Mouse (Mus musculus): ENCODE data around the gene Atp2b1. TPM values are rescaled to one million over a fixed set of nuclear protein-coding genes. Genes with fewer than 3 reads are reported as not detected.
A peak's percentile ranks its signal among the peaks of the same experiment; 100 is the strongest.

Atp2b1 gene
- total RNA-seq (2021), result 10 to 100 TPM; 71.4 to 77.9 TPM
- long read RNA-seq, experiment 1, partial matches to known transcripts, result 6 of 17 reads
- long read RNA-seq, experiment 1, other reads (novel, unspliced or antisense), result 10 of 17 reads
- long read RNA-seq, experiment 2, full-length matches to known transcripts, result 4 of 21 reads
- long read RNA-seq, experiment 2, partial matches to known transcripts, result 6 of 21 reads
- long read RNA-seq, experiment 2, other reads (novel, unspliced or antisense), result 11 of 21 reads

DNA sequence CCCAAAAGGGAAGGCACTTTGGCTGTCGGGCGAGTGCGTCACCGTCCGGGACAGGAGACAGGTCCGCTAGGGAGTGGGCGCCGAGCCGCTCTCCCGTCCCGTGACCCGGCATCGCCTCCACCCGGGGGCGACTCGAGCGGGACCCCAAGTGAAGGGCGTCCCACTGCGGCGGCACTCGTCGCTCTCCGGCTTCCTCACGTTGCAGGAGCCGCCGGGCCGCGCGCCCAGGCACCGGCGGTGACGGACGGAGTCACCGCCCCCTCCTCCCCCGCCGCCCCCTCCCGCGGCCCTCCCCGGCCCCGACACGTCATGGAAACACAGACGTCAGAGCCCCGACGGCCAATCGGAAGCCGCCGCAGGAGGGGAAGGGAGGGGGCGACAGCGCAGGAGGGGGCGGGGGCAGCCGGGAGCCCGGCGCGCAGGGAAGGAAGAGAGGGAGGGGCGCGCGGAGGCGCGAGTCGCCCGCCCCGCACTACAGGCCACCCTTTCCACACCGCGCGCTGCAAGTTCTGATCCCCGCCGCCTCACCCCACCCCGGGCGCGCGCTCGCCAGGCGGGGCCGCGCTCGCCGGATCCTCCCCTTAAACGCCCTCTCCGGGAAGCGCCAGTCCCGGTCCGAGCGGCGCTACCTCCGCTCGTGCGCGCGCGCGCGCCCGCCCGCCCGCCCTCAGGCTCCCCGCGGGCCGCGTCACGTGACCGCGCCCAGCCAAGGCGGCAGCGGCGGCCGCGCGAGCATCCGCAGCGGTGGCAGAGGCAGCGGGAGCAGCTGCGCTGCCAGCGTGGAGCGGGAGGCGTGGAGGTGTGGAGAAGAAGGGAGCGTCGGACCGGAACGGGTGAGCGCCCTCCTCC, at the start of gene Atp2b1:
Gene Atp2b1, plus strand, starts transcription at position 446 of the 849 bp plus-strand sequence.
- intact Hi-C loops (cut with DNase I), result loop anchor here (5.0 kb wide), 2 partner anchors 132 to 422 kb away; no protein-coding TSS in a partner anchor
- peak; percentile 97 for DNase-seq

DNA sequence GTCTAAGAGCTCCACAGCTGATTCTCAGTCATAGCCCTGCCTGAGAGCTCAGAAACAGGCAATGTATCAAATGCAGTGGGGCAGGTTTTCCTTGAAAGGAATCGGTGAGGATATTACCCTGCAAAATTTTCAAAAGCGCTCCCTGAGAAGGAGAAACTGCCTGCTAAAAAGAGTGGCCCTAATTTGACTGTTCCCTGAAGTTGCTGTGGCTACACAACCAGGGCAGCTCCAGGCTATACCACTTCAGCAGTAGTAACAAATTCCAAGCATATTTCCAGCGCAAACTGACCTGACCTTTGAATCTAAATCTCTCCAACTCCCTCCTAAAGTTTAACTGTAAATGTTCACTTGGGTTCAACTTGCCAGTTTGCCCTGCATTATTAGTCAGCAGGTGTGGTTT, 49.4 kb upstream of the Atp2b1 start:
- no peak for DNase-seq
- intact Hi-C loops (cut with DNase I), result no loop called here

DNA sequence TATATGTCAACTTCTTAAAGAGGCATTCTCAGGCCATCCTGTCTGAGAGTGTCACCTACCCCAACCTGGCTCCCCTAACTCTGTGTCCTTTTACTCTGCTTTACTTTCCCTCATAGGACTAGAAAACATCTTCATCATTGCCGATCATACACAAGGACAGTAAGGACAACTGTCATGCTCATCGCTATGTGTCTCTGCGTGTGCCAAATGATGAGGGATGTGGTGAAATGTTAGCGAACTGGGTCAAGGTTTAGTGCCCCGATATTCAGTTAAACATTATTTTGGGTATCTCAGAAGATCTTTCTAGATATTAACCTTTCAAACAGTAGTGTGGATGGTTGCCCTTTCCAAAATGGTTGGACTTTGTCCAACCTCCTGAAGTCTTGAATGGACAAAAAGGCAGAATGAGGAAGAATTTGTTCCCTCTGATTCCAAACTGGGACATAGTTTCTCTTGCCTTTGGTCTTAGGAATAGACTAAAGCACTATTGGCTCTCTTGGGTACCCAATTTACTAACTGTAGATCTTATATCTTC, 47.3 kb upstream of the Atp2b1 start:
- no peak for DNase-seq

DNA sequence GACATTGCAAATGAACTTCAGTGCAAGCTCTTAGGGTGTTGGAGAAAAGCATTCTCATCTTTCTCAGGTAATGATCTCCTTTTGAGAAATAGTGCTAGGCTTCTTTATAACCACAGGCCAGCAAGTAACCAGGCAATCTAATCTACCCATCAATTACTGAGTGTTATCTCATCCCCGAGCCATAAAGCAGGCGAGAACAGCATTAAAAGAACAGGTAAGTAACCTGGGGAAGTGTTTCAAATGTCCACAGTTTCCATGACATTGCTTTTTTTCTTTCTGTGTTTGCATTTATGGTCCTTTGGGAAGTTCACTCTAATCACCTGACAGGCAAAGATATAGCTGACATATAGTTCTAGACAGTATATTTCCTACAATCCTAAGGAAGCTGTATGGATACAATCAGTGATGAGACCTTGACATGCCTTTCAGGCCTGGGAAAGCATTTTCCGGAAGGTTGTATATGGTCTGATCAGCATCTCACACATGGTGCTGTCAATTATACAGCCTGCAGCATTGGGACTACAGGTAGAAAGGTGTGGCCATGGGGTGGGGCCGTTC, 45.8 kb upstream of the Atp2b1 start:
- DNase-seq, result no peak
- intact Hi-C loops (cut with DNase I), result no loop called here

More for the DNA sequence above, 47.3 kb upstream of the Atp2b1 start:
- intact Hi-C loops (cut with DNase I), result no loop called here

DNA sequence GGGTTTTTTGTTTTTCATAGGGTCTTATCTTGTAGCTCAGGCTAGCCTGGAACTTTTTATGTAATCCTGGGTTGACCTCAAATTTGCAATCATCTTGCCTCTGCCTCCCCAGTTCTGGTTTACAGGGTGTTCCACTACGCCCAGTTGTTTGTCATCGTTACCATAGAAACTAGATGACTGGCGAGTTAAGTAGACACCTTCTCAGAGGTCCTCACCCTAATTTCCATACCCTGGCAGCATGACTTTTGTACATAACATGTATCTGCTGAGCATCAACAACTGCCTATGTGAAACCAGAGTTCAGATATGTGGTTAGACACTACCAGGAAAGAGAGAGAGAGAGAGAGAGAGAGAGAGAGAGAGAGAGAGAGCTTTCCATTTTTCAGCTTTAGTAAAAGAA, 36.4 kb upstream of the Atp2b1 start:
- intact Hi-C loops (cut with DNase I), result no loop called here
- no peak for DNase-seq

DNA sequence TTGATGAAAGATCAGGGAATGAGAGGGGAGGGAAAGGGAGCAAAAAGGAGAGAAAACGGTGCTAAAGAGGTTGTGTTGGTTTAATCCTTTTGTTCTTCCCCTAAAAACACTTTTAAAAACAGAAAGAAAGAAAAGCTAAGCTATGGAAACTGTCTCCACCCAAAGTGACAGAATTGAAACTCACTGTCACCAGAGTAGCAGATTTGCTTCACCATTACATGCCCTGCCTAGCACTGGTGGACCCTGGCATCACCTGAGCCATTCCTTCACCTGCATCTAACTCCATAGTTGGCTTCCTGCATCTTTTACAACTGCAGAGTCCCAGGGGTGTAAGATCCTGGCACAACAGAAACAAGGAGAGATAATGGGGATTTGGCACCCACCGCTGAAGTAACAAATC, 35.6 kb upstream of the Atp2b1 start:
- intact Hi-C loops (cut with DNase I), result no loop called here
- DNase-seq, result no peak

DNA sequence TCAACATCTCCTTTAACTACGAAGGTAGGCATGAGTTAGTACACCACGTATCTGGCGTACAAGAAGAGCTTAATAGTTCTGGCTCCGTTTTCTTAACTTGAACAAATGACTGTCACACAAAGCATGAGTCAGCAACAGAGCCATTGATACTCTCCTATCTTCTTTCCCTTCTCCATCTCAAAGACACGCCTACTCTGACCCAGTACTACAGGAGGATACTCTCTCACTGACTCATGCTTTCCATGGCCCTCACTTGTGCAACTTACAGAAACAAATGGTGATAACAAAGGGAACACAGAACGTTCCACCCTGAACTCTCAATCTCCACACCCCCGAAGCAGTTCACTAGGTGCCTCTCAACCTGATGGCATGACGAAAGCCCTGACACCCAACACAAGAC, 34.1 kb upstream of the Atp2b1 start:
- intact Hi-C loops (cut with DNase I), result no loop called here
- no peak for DNase-seq

DNA sequence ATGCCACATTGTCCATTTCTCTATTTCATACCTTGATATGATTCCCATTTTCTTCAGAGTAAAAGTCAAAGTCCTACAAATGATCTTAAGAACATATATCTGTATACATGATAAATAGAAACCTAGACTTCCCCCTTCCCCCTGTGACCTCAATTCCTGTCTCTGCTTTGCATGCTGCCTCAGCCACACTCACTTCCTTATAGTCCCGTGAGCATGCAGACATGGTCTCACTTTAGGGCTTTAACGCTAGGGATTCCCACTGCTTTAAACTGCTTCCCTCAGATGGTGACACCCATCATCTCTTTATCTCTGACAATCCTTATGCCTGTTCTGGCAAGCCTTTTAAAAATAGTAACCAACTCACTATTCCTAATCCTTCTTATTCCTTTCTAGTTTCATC, 33.5 kb upstream of the Atp2b1 start:
- intact Hi-C loops (cut with DNase I), result no loop called here
- no peak for DNase-seq

DNA sequence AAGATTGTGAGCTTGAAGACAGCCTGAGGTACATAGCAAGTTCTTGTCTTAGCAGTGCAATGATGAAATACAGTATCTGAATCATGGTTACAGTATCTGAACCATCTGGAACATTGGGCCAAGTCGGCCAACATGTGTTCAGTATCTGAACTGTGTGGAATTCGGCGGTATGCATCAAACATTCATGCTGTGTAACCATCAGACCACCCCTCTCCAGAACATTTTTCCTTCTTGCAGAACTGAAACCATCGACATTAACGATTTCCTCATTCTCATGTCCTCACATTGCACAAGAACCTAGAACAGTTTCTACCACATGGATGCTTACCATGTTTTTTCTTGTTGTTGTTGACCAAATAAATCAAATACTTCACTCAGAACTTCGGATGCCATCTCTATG, 32.7 kb upstream of the Atp2b1 start:
- no peak for DNase-seq
- intact Hi-C loops (cut with DNase I), result no loop called here

DNA sequence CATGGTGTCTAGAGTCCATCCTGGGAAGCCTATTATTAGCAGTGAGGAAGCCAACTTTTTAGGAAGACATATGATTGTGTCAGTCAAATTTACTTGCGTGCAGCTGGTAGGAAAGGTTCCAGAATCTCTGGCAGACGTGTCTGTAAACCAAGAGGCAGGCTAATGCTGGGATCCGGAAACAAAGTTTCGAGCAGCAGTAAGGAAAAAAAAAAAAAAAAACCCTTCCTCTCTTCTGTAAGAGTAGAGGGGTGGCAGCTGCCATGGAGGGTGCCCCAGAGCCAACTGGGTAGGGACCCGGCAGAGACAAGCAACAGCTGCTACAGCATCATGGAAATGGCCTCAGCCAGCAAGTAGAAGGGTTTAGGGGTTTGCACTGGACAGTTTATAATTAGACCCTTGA, 31.6 kb upstream of the Atp2b1 start:
- no peak for DNase-seq
- intact Hi-C loops (cut with DNase I), result no loop called here

DNA sequence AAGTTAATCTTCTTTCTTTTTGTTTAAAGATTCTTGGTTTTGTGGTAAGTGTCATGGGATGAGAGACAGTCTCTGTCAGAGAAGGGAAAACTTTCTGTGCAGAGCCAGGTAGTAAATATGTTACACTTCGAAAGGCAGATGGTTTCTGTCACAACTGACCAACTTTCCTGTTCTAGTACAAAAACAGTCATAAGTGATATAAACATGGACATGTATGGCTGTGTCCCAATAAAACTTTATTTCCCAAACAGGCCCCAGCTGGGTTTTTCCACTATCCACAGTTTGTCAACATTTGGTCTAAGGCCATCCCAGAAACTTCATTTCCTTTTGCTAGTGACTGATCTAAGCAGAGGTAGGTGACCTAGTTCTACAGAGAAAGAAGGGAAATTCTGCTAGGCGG, 29.8 kb upstream of the Atp2b1 start:
- intact Hi-C loops (cut with DNase I), result no loop called here
- no peak for DNase-seq

DNA sequence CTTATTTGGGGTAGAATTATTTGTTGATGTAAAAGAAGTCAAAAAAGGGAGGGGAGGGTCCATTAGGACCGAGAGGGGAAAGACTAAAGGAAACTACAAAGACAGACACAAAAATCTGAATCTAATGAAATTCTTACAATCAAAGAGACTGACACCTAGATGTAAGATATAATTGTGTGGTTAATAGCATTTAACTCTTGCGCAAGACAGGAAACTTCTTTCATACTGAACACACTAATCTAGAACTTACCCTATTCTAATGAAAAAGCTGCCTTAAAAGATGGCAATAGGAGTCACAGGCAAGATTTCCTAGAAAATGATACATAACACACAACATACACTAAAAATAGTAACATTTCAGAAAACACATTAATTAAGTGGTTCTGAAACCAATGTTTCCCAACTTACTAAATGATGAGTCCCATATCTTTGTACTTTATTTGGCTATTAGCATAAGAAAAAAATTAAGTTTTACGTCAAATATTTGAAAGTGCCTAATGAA, 27.4 kb upstream of the Atp2b1 start:
- intact Hi-C loops (cut with DNase I), result no loop called here

DNA sequence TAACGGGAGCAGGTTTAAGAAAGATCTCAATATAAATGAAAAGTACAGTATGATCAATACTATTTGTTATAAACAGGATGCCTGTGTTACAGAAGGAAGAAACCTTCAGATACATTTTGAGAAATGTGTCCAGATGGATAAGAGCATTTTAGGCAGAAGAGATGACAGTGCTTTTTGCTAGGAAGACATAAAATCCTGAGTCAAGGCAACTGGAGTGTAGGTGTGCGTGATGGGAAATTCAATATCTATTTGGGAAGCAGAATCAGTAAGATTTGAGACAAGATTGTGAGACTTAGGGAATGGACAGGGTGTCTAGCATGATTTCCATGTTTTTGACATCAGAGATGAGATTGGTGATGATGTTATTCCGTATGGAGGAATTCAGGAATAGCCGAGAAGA, 22.8 kb upstream of the Atp2b1 start:
- intact Hi-C loops (cut with DNase I), result no loop called here

More for the DNA sequence above, 27.4 kb upstream of the Atp2b1 start:
- no peak for DNase-seq

DNA sequence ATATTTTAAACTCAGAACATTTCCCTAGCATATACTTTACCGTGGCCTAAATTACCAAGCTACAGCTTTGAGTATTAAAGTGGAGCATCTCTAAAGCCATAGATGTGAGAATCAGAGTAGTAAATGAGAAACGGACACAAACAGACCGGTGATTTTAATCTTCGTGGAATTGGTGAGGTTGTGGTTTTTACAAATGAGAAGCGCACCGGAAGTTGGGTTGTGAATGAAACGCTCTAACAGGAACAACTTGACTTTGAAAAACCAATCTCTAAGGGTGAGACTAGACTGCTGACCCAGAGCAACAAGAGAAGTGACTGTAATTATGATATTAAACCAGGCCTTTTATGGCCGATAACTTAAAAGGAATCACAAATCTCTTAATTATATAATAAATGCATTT, 16.7 kb upstream of the Atp2b1 start:
- intact Hi-C loops (cut with DNase I), result no loop called here
- no peak for DNase-seq

More for the DNA sequence above, 22.8 kb upstream of the Atp2b1 start:
- DNase-seq, result no peak

DNA sequence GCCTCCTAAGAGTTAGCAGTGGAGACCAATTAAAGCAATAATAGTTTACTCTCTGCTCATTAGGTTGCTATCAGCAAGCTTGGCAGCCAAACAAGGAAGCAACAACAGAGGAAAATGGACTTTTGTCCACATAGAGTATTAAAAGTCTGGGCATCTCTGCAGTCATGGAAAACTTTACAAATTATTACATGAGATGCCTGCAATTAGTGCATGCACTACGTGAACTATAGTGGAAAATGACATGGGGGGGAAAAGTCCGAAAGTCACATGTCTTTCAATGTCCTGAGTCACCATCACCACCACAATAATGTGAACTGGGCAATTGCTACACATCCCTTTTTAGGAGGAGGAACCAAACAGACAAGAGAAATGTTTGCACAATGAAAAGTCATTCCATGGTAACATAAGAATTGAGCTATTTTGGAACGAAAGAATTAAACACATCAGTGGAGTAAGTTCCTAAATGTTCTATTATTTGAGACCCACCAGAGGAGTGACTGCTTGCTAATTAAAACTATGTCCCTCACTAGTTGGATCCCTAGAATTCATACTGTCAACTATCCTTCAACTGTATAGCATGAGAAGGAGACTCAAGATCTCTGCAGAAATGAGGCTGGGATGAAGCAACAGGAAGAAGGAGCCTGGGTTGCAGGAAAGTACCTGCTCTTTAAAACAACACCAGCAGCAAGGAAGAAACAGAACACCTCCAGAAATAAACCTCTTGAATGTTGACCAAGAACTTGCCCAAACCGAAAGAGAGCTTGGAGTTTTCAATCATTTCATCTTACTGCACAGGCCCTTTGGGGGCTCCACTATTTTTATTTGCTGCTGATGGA, 16.1 kb upstream of the Atp2b1 start:
- DNase-seq, result no peak
- intact Hi-C loops (cut with DNase I), result no loop called here

DNA sequence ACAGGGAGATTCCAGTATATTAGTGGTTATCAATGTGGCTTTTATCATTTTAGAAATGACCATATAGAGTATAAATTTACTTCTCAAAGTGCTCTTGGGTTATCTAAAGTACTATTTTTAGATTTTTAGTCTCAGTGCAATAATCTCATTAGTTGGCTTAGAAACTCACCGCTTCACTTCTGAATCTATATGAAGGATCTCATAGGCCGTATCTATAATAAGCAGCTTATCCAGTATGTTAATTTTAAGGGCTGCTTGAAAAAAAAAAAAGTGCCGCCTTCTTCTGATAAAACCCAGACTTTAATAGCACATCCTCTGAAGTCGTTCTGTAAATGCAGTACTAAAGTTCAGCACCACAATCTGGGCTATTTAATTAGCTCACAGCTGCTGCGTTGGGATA, 12.7 kb upstream of the Atp2b1 start:
- DNase-seq, result no peak
- intact Hi-C loops (cut with DNase I), result no loop called here

DNA sequence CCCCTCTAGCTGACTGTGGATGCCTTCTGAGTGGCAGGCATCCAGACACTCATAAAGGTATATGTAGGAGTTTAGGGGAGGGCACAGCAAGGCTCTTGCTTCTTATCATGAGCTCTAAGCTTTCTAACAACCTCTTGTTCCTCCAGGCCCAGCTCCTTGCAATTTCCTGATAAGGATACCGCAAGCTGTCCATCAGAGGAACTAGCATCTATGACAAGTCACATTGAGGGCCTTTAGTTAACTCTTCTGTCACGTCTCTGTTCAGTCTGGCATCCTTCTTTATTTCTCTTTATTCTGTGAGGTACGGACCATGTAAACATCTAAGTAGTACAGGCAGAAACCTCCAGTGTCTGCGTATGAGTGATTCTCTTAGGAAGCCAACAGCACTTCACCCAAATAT, 8.2 kb upstream of the Atp2b1 start:
- intact Hi-C loops (cut with DNase I), result no loop called here
- no peak for DNase-seq

DNA sequence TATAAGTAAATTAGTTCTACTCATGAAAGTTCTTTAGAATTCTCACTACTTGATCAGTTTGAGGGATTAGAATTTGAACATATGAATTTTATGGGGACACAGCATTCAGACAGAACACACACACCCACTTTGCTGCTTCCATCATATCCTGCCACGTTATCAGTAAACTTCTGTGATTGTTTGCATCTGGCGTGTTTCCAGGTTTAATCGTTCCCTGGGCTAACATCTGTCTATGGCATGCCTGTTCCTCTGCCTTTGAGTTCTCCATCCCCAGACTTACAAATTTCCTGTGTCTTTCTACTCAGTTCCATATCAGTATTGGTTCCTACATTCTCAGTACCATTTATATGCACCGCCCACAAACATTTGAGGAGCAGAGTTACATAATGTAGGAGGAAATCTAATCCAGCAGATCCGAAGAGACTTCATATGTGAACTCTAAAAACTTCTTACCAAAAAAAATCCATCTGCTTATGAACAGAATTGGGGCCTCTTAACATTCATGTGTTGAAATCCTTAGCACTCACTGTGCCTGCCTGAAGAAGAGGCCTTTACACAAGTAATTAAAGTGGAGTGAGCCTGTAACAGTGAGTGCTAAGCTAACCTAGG, 7.2 kb upstream of the Atp2b1 start:
- no peak for DNase-seq
- intact Hi-C loops (cut with DNase I), result no loop called here

DNA sequence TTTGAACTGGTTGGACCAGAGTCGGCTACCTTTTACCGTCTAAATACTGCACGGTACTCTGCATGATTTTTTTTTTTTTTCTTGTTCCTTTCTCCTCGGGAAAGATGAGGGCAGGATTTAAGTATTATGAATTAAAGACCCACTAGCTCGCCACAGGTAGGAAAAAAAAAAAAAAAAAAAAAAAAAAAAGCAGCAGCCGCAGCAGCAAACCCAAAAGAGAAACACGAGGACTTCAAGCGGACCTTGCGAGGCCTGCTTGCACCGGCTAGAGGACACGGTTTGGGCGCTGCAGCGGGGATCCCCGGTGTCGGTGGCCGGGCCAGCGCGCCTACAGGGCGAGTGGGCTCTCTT, 621 bp upstream of the Atp2b1 start:
- no peak for DNase-seq
- intact Hi-C loops (cut with DNase I), result loop anchor here (5.0 kb wide), 2 partner anchors 131 to 421 kb away; no protein-coding TSS in a partner anchor

DNA sequence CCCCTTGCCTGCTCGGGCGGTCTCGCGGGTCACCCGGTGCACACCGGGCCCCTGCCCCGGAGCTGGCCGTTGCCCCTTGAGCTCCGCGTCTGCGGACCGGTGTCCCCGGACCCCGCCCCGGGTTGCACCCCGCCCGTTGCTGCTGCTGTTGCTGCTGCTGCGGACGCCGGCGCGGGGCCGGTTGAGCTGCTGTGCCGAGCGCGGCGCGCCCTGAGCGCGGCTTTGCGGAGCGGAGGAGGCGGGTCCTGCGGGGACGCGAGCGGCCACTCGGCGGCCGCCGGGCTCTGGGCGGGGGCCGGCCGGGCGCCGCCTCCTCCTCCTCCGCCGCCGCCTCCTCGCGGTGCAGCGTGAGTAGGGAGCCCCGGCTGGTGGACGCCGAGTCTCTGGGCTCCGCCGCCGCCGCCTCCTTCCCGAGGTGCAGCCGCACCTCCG, 620 bp downstream of the Atp2b1 start:
- intact Hi-C loops (cut with DNase I), result loop anchor here (5.0 kb wide), 5 partner anchors 62 to 423 kb away; no protein-coding TSS in a partner anchor
- peak; percentile 89 to 93 for DNase-seq

Data from heart, postnatal 14 days (tissue).